Mouse (Mus musculus) liver, postnatal 0 days (tissue): Measurements from ENCODE around the gene Ctsw. TPM values are rescaled to one million over a fixed set of nuclear protein-coding genes. Genes with fewer than 3 reads are reported as not detected.

Experiments
- ATAC-seq: fragments of 200-750 bp; cut with Nextera tagmentation; 2 replicates; pipeline ENCODE4 v1.8.0; 2017; ENCODE audit warnings: mild to moderate bottlenecking, moderate library complexity
- DNase-seq: peaks from one replicate; pipeline ENCODE4 v3.0.0-alpha.2; 2016
- H3K27ac ChIP-seq: fragments of 300-500 bp; sonication (generic); 2 replicates; pipeline ENCODE4 v1.5.1; 2014; ENCODE audit warnings: antibody characterized with exemption, moderate library complexity, mild to moderate bottlenecking, low read depth
- H3K27me3 ChIP-seq: fragments of 300-500 bp; sonication (generic); 2 replicates; pipeline ENCODE4 v1.6.1; 2014; ENCODE audit warnings: low read length, control low read depth, mixed read lengths; ENCODE audit not compliant: insufficient read depth
- H3K36me3 ChIP-seq: fragments of 300-500 bp; sonication (generic); replicated peaks from 2 replicates; pipeline ENCODE4 v1.6.1; 2014; ENCODE audit warnings: mild to moderate bottlenecking, control low read depth, low read length, moderate library complexity, mixed read lengths; ENCODE audit not compliant: insufficient read depth
- H3K4me1 ChIP-seq: fragments of 300-500 bp; sonication (generic); 2 replicates; pipeline ENCODE4 v1.6.1; 2014; ENCODE audit warnings: antibody characterized with exemption, mild to moderate bottlenecking, control low read depth; ENCODE audit not compliant: insufficient read depth
- H3K4me2 ChIP-seq: fragments of 300-500 bp; sonication (generic); 2 replicates; pipeline ENCODE4 v1.6.1; 2014; ENCODE audit warnings: low read depth, mild to moderate bottlenecking, low read length, moderate library complexity, mixed read lengths
- H3K4me3 ChIP-seq: fragments of 300-500 bp; sonication (generic); 2 replicates; pipeline ENCODE4 v1.5.1; 2014; ENCODE audit warnings: low read depth, low read length
- H3K9ac ChIP-seq: fragments of 300-500 bp; sonication (generic); replicated peaks from 2 replicates; pipeline ENCODE4 v1.6.1; 2014; ENCODE audit warnings: mild to moderate bottlenecking, moderate library complexity
- H3K9me3 ChIP-seq: fragments of 300-500 bp; sonication (generic); 2 replicates; pipeline ENCODE4 v1.6.1; 2016; ENCODE audit warnings: mild to moderate bottlenecking, control low read depth, low read length, mixed read lengths
- CTCF ChIP-seq: sonication (generic); IDR thresholded peaks from 2 replicates; pipeline ENCODE4 v1.5.1; 2016; ENCODE audit warnings: antibody characterized with exemption, low read depth
- EP300 ChIP-seq: IDR thresholded peaks from 2 replicates; pipeline ENCODE4 v1.6.1; 2016; ENCODE audit warnings: antibody characterized with exemption, low read depth, mild to moderate bottlenecking
- WGBS: fragments of 180-500 bp; shearing (Covaris S2); extraction: QIAGEN DNeasy Blood & Tissue Kit; methylation state at CpG from one replicate; pipeline ENCODE4 v1.1.7; 2014; ENCODE audit not compliant: insufficient replicate concordance; 5-methylcytosine and 5-hydroxymethylcytosine counted together
- polyA plus RNA-seq: library from polyadenylated mRNA; unstranded; fragments of >200 nt; fragmentation: Nextera tagmentation; extraction: Ambion mirVana; gene quantifications from 2 replicates; pipeline ENCODE4 v1.2.1, GENCODE M21; 2015

The Ctsw gene
- polyA plus RNA-seq, 1 experiment from 2014 or later: 1.9 TPM

DNA sequence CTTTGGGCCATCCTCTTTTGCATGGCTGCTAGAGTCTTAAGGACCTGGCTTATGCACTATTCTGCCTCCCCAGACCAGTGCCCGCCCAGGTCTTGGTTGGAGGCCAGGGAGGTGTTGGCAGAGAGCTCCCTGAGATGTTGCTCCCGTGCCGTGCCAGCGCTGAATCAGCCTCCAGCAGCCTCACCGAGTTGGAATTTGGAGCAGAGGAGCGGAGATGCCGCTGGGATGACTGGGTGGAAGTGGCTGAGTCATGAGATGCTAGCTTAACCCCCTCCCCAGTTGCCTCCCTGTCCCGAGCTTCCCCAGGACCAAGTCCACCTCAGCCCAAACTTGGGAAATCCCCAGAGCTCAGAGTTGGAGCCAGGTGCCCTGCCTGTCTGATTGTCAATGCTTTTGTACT lies 38.5 kb downstream of the Ctsw start:
- peaks cover 21% of the 10 kb centered on the region for H3K4me1 ChIP-seq
- H3K36me3 ChIP-seq: peaks cover 8% of the 10 kb centered on the region; the same call in 1 of the 2 replicates
- no peak for DNase-seq
- no peak for ATAC-seq
- no peak overlapping the region for H3K4me3 ChIP-seq
- H3K9ac ChIP-seq: no peak overlapping the region
- no peak overlapping the region for H3K4me2 ChIP-seq
- no peak for TF ChIP-seq CTCF
- no peak for TF ChIP-seq EP300
- no peaks in the 10 kb centered on the region for H3K9me3 ChIP-seq
- H3K27ac ChIP-seq: no peak overlapping the region
- H3K27me3 ChIP-seq: no peaks in the 10 kb centered on the region
- 65% methylated on average over 8 of the region's 8 CpGs for WGBS

DNA sequence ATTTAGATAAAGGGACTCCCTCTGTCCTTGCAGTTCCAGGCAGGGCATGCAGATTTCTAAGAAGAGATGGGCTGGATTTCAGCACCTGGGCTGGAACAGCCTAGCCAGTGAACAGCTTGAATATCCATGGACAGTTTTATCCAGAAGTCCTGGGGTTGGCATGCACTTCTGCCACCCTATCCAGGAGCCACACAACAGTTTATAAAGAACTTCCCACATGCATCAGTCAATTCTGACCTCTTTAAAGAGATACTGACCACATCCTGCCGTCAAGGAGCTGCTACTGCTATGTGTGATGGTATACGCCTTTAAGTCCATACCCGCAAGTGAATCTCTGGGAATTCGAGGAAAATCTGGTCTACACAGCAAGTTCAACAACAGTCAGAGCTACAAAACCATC lies 39.1 kb downstream of the Ctsw start:
- Histone ChIP-seq H3K27ac (no peak overlapping the region), H3K4me2 (no peak overlapping the region), H3K27me3 (no peaks in the 10 kb centered on the region), H3K36me3 (peaks cover 8% of the 10 kb centered on the region; the same call in 1 of the 2 replicates), H3K9me3 (no peaks in the 10 kb centered on the region), H3K4me1 (peaks cover 21% of the 10 kb centered on the region), H3K9ac (no peak overlapping the region), H3K4me3 (no peak overlapping the region)
- 84% methylated on average over 4 of the region's 4 CpGs for WGBS
- ATAC-seq (no peak), DNase-seq (no peak)
- TF ChIP-seq EP300 (no peak), CTCF (no peak)

DNA sequence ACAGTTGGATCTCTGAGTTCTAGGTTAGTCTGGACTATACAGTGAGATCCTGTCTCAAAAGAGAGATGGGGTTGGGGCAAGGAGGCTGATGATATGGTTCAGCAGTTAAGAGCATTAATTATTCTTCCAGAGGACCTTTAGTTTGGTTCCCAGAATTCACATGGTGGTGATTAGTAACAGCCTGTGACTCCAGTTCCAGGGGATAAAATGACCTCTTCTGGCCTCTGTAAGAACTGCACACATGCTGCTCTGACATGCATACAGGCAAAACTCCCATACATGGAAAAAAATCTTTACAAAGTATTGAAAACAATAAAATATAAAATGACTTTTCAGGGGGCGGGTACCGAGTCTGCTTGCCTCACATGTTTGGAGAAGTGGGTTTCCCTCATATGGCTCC lies 40.2 kb downstream of the Ctsw start:
- Histone ChIP-seq H3K9me3 (no peaks in the 10 kb centered on the region), H3K27ac (no peak overlapping the region), H3K4me1 (peaks cover 22% of the 10 kb centered on the region), H3K27me3 (no peaks in the 10 kb centered on the region), H3K36me3 (peaks cover 8% of the 10 kb centered on the region), H3K9ac (no peak overlapping the region), H3K4me2 (no peak overlapping the region), H3K4me3 (no peak overlapping the region)
- ATAC-seq: no peak
- WGBS: 83% methylated on average over 2 of the region's 2 CpGs
- TF ChIP-seq CTCF: peak; percentile 68
- TF ChIP-seq EP300: no peak
- DNase-seq: peak; percentile 33

DNA sequence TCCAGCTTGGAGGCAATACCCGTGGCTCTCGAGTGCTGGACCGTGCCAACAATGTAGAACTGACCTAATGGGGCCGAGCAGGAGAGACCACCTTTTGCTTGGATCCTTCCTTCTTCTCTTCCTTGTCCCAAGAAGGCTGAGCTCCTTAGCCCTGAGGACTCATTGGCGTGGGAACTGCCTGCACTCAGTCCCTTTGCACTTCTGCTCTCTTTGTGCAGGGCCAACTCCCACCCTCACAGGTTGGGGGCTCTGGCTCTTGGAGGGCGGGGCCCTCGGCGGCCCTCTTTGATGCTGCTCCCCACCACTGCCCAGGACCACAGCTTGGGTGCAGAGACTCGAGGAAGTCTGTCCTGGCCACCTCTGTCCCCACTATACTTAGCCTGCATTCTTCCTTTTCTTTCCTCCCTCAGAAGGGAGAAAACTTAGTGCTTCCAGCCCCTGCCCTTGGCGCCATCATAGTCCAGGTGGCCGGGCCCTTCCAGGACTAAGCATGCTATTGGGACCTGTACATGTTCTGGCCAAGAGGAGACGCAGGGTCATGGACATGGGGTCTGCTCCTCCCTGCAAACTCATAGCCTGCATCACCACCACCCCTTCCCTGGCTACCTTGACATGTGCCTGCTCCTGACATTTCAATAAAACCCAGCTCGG lies 41.5 kb downstream of the Ctsw start:
- Histone ChIP-seq H3K9ac (no peak overlapping the region), H3K36me3 (peaks cover 22% of the 10 kb centered on the region), H3K9me3 (no peaks in the 10 kb centered on the region), H3K4me3 (no peak overlapping the region), H3K27ac (no peak overlapping the region), H3K4me2 (peak overlapping the region; percentile 97; the same call in 1 of the 2 replicates), H3K4me1 (peaks cover 22% of the 10 kb centered on the region), H3K27me3 (no peaks in the 10 kb centered on the region)
- DNase-seq (no peak), ATAC-seq (no peak)
- 83% methylated on average over 13 of the region's 13 CpGs for WGBS
- no peak for TF ChIP-seq EP300
- TF ChIP-seq CTCF: no peak

DNA sequence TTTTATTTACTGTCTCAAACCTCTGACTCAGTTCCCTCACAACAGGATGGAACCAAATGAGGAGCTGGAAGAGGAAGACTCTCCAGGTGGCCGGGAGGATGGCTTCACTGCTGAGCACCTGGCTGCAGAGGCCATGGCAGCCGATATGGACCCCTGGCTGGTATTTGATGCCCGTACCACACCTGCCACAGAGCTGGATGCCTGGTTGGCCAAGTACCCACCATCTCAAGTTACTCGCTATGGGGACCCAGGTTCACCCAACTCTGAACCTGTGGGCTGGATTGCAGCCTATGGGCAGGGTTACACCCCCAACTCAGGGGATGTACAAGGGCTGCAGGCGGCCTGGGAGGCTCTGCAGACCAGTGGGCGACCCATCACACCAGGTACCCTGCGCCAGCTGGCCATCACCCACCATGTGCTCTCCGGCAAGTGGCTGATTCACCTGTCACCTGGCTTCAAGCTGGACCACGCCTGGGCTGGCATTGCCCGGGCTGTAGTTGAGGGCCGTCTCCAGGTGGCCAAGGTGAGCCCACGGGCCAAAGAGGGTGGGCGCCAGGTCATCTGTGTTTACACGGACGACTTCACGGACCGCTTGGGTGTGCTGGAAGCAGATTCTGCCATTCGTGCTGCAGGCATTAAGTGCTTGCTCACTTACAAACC lies 42.3 kb downstream of the Ctsw start:
- no peak for TF ChIP-seq EP300
- TF ChIP-seq CTCF: no peak
- no peaks in the 10 kb centered on the region for H3K9me3 ChIP-seq
- peaks cover 22% of the 10 kb centered on the region for H3K4me1 ChIP-seq
- WGBS: 86% methylated on average over 18 of the region's 18 CpGs
- H3K27me3 ChIP-seq: no peaks in the 10 kb centered on the region
- peak overlapping the region; percentile 93 for H3K4me3 ChIP-seq
- H3K27ac ChIP-seq: peak overlapping the region; percentile 84; the same call in 1 of the 2 replicates
- ATAC-seq (no peak), DNase-seq (no peak)
- H3K9ac ChIP-seq: peak overlapping the region; percentile 94
- H3K4me2 ChIP-seq: peak overlapping the region; percentile 97
- H3K36me3 ChIP-seq: peaks cover 28% of the 10 kb centered on the region

DNA sequence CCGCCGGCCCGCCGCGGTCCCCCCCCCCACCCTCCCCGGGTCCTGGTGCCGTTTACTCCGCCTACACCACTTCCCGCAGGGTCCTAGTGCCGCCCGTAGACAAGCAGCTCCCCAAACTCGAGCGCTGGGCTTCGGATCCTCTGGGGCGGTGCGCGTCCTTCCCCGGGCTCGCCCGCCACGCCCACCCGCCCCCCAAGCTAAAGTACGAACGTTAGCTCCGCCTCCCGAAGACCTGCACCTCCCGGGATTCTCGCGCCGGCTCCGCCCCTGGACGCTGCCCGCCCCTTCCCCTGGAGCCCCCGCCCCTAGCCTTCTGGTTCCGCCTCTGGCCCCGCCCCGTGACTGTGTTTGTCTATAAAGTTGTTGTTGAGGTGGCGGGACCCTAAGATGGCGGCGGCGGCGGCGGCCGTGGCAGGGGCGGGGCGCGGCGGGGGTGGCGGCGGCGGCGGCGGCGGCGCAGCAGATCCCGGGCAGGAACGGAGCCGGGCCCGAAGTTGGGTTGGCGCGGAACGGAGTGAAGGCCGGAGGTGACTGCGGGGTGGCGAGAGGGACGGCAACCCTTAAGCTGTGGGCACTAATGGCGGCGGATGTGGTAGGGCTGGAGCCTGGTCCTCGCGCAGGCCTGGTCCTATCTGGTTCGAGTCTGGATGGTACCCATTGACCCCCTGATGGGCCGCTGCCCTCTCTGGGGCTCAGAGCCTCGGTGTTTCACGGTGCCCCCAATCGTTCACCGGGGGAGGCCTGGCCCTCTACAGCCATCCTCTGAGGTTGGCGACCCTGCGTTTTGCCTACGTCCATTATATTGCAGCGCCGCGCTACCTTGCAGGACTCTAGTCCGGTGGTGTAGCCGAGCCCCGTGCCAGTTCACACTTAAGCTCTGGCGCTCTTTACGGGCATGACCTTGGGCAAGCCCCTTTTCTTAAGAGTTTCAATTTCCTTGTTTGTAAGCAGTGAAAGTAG lies 43.2 kb downstream of the Ctsw start, which contains the start of the genes Drap1 and AI837181:
Drap1 (minus strand) TSS at position 198 of the 960 bp plus-strand sequence.
AI837181 (plus strand) TSS at position 363 of the 960 bp plus-strand sequence.
- peaks cover 22% of the 10 kb centered on the region for H3K4me1 ChIP-seq
- peak within 1 kb of the TSS; percentile 92 for H3K27ac ChIP-seq
- peak within 1 kb of the TSS; percentile 97 for H3K4me2 ChIP-seq
- WGBS: 2% methylated on average over 78 of the region's 87 CpGs
- H3K36me3 ChIP-seq: peaks cover 31% of the 10 kb centered on the region
- DNase-seq (peak; percentile 99), ATAC-seq (peak; percentile 86)
- H3K27me3 ChIP-seq: no peaks in the 10 kb centered on the region
- H3K9ac ChIP-seq: peak within 1 kb of the TSS; percentile 94
- peak within 1 kb of the TSS; percentile 93 for H3K4me3 ChIP-seq
- TF ChIP-seq EP300 (no peak), CTCF (no peak)
- no peaks in the 10 kb centered on the region for H3K9me3 ChIP-seq
